Mouse (Mus musculus): ENCODE results near the gene Pdpn. TPM values are rescaled to one million over a fixed set of nuclear protein-coding genes. Genes with fewer than 3 reads are reported as not detected.

The Pdpn gene
- total and polyA plus RNA-seq, 3 experiments = not detected

DNA sequence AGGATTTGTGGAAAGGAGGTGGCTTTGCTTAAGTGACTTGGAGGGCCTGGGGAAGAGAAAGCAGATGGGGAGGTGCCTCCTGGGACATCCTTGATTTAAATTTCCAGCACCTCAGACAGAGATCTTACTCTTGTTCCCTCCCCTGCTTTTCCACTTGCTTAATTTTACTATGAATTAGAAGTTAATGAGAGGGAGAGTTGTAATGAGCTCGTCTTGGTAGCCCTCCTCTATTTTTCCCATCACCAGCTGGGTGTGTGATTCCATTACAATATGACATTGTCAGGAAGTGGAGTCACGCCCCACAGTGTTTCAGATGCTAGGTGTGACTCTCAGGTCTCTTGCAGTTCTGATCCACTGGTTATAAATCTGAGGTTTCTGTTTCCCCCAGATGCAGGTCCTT, 36.7 kb upstream of the Pdpn start:
- H3K27ac ChIP-seq (ENCODE audit: insufficient read depth, low read depth) = no peak overlapping the region
- H3K79me2 ChIP-seq (replicated peaks; ENCODE audit: control insufficient read depth, extremely low read depth, insufficient read depth, poor library complexity, severe bottlenecking) = no peaks in the 10 kb centered on the region
- in situ Hi-C loops (cut with MboI; ENCODE audit: low pct_ligation_motif_present, low pct_unique_long_range_greater_than_20kb, low sequenced_read_pairs) = no loop called here
- no peaks in the 10 kb centered on the region for H3K27me3 ChIP-seq (replicated peaks)
- peaks cover 0 to 5% of the 10 kb centered on the region in 2 experiments; a peak in 2 of 4 replicates for H3K4me1 ChIP-seq (ENCODE audit: control insufficient read depth in 1 of 2, insufficient read depth in 2 of 2)
- dilution Hi-C loops (cut with MboI; ENCODE audit: extremely low pct_ligation_motif_present, extremely low pct_unique_long_range_greater_than_20kb, low sequenced_read_pairs) = no loop called here
- peaks cover 22% of the 10 kb centered on the region for H3K9me3 ChIP-seq (replicated peaks; ENCODE audit: low read length)
- H3K4me2 ChIP-seq (ENCODE audit: insufficient read depth, low read depth, poor library complexity, severe bottlenecking) = no peak overlapping the region
- no peak overlapping the region for H3K9ac ChIP-seq (ENCODE audit: insufficient read depth, low read depth)
- H3K4me3 ChIP-seq (replicated peaks in 1 of 3; ENCODE audit: low read depth in 2 of 3, low read length in 2 of 3, poor library complexity in 1 of 3) = no peak overlapping the region
- DNase-seq (ENCODE audit: extremely low read depth) = no peak
- no peak for TF ChIP-seq UBTF (IDR thresholded peaks at IDR 0.05; ENCODE audit: low read depth, low read length)
- no peak for TF ChIP-seq NRF1 (IDR thresholded peaks at IDR 0.05; ENCODE audit: low read depth, low read length)
- TF ChIP-seq SIN3A (IDR thresholded peaks at IDR 0.05; ENCODE audit: low read length) = no peak
- no peak for TF ChIP-seq JUN (IDR thresholded peaks at IDR 0.05; ENCODE audit: insufficient read depth, low read depth, low read length)
- H3K36me3 ChIP-seq (replicated peaks in 1 of 2; ENCODE audit: control insufficient read depth in 1 of 2, insufficient read depth in 1 of 2, low read length in 1 of 2) = no peaks in the 10 kb centered on the region

DNA sequence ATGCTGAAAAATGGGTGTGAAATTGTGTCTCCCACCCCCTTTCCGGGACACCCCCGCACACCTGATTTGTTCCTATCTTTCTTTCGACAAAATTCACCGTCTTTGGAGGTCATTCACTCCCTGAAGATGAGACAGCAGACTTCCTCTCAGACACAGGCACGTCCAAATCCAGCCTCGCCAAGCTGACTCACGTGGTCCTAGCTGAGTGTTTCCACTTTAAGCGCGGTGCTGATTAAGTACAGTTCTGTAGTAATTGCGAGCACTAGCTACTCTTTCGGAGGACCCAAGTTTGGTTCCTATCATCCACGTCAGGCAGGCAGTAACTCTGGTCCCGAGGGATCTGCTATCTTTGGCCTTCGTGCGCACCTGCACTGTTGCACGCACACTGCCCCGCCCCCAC, 35.6 kb upstream of the Pdpn start:
- in situ Hi-C loops (cut with MboI; ENCODE audit: low pct_ligation_motif_present, low pct_unique_long_range_greater_than_20kb, low sequenced_read_pairs) (no loop called here), dilution Hi-C loops (cut with MboI; ENCODE audit: extremely low pct_ligation_motif_present, extremely low pct_unique_long_range_greater_than_20kb, low sequenced_read_pairs) (no loop called here)
- Histone ChIP-seq H3K4me1 (ENCODE audit: control insufficient read depth in 1 of 2, insufficient read depth in 2 of 2) (peaks cover 0 to 5% of the 10 kb centered on the region in 2 experiments; a peak in 2 of 4 replicates), H3K36me3 (replicated peaks in 1 of 2; ENCODE audit: control insufficient read depth in 1 of 2, insufficient read depth in 1 of 2, low read length in 1 of 2) (no peaks in the 10 kb centered on the region), H3K79me2 (replicated peaks; ENCODE audit: control insufficient read depth, extremely low read depth, insufficient read depth, poor library complexity, severe bottlenecking) (no peaks in the 10 kb centered on the region), H3K9me3 (replicated peaks; ENCODE audit: low read length) (peaks cover 27% of the 10 kb centered on the region), H3K4me2 (ENCODE audit: insufficient read depth, low read depth, poor library complexity, severe bottlenecking) (no peak overlapping the region), H3K9ac (ENCODE audit: insufficient read depth, low read depth) (no peak overlapping the region), H3K27me3 (replicated peaks) (peaks cover 4% of the 10 kb centered on the region), H3K27ac (ENCODE audit: insufficient read depth, low read depth) (no peak overlapping the region), H3K4me3 (replicated peaks in 1 of 3; ENCODE audit: low read depth in 2 of 3, low read length in 2 of 3, poor library complexity in 1 of 3) (no peak overlapping the region)
- DNase-seq (ENCODE audit: extremely low read depth) = peak; percentile 6
- TF ChIP-seq ETS1 (conservative IDR thresholded peaks at IDR 0.05; ENCODE audit: low read depth, low read length) (no peak), CHD1 (IDR thresholded peaks at IDR 0.05; ENCODE audit: low read depth, low read length) (no peak), RCOR1 (conservative IDR thresholded peaks at IDR 0.05; ENCODE audit: low read depth, low read length) (no peak), UBTF (IDR thresholded peaks at IDR 0.05; ENCODE audit: low read depth, low read length) (no peak)

GRCm38 (mm10) chr4:143334145-143334544, 34.8 kb upstream of the Pdpn start:
- dilution Hi-C loops (cut with MboI; ENCODE audit: extremely low pct_ligation_motif_present, extremely low pct_unique_long_range_greater_than_20kb, low sequenced_read_pairs) = no loop called here
- Histone ChIP-seq H3K27ac (ENCODE audit: insufficient read depth, low read depth) (no peak overlapping the region), H3K9me3 (replicated peaks; ENCODE audit: low read length) (peaks cover 23% of the 10 kb centered on the region), H3K9ac (ENCODE audit: insufficient read depth, low read depth) (no peak overlapping the region), H3K27me3 (replicated peaks) (peaks cover 4% of the 10 kb centered on the region), H3K4me3 (replicated peaks in 1 of 3; ENCODE audit: low read depth in 2 of 3, low read length in 2 of 3, poor library complexity in 1 of 3) (no peak overlapping the region), H3K4me1 (ENCODE audit: control insufficient read depth in 1 of 2, insufficient read depth in 2 of 2) (peaks cover 0 to 5% of the 10 kb centered on the region in 2 experiments; a peak in 2 of 4 replicates), H3K36me3 (replicated peaks in 1 of 2; ENCODE audit: control insufficient read depth in 1 of 2, insufficient read depth in 1 of 2, low read length in 1 of 2) (no peaks in the 10 kb centered on the region), H3K4me2 (ENCODE audit: insufficient read depth, low read depth, poor library complexity, severe bottlenecking) (no peak overlapping the region), H3K79me2 (replicated peaks; ENCODE audit: control insufficient read depth, extremely low read depth, insufficient read depth, poor library complexity, severe bottlenecking) (no peaks in the 10 kb centered on the region)
- no peak for TF ChIP-seq KAT2A (IDR thresholded peaks at IDR 0.05; ENCODE audit: insufficient replicate concordance, low read length)
- no peak for TF ChIP-seq POLR2A (IDR thresholded peaks at IDR 0.05; ENCODE audit: low read depth, low read length)
- no peak for TF ChIP-seq USF1 (IDR thresholded peaks at IDR 0.05; ENCODE audit: low read depth, low read length)
- no peak for TF ChIP-seq SIN3A (IDR thresholded peaks at IDR 0.05; ENCODE audit: low read length)
- TF ChIP-seq SMC3 (IDR thresholded peaks at IDR 0.05; ENCODE audit: low read depth, low read length) = no peak
- no peak for TF ChIP-seq ZC3H11A (IDR thresholded peaks at IDR 0.05; ENCODE audit: low read depth, low read length)
- no peak for TF ChIP-seq NELFE (IDR thresholded peaks at IDR 0.05; ENCODE audit: low read depth, low read length)
- no peak for TF ChIP-seq ZNF384 (IDR thresholded peaks at IDR 0.05; ENCODE audit: low read depth, low read length)
- no peak for TF ChIP-seq JUN (IDR thresholded peaks at IDR 0.05; ENCODE audit: insufficient read depth, low read depth, low read length)
- no peak for TF ChIP-seq NRF1 (IDR thresholded peaks at IDR 0.05; ENCODE audit: low read depth, low read length)
- no peak for TF ChIP-seq MXI1 (IDR thresholded peaks at IDR 0.05; ENCODE audit: low read depth, low read length)
- no peak for TF ChIP-seq BHLHE40 (IDR thresholded peaks at IDR 0.05; ENCODE audit: low read depth, low read length)
- no peak for TF ChIP-seq RAD21 (IDR thresholded peaks at IDR 0.05; ENCODE audit: low read depth, low read length)
- no peak for TF ChIP-seq MAZ (IDR thresholded peaks at IDR 0.05; ENCODE audit: low read depth, low read length)
- TF ChIP-seq IRF4 (IDR thresholded peaks at IDR 0.05; ENCODE audit: low read depth, low read length) = no peak
- TF ChIP-seq ELF1 (IDR thresholded peaks at IDR 0.05; ENCODE audit: low read depth, low read length) = no peak
- no peak for TF ChIP-seq CHD1 (IDR thresholded peaks at IDR 0.05; ENCODE audit: low read depth, low read length)
- TF ChIP-seq USF2 (conservative IDR thresholded peaks at IDR 0.05; ENCODE audit: low read depth, low read length) = no peak
- TF ChIP-seq TCF12 (IDR thresholded peaks at IDR 0.05; ENCODE audit: low read depth, low read length) = no peak
- TF ChIP-seq POLR2AphosphoS2 (IDR thresholded peaks at IDR 0.05; ENCODE audit: low read depth, low read length) = no peak
- DNase-seq (ENCODE audit: extremely low read depth) = no peak
- in situ Hi-C loops (cut with MboI; ENCODE audit: low pct_ligation_motif_present, low pct_unique_long_range_greater_than_20kb, low sequenced_read_pairs) = no loop called here
